Mouse (Mus musculus) limb, embryonic 14.5 days (tissue): ENCODE measurements around the gene Dclk3. TPM values are rescaled to one million over a fixed set of nuclear protein-coding genes. Genes with fewer than 3 reads are reported as not detected.

Experiments
- ATAC-seq: fragments of 200-750 bp; cut with Nextera tagmentation; 2 replicates; pipeline ENCODE4 v1.8.0; 2017; ENCODE audit warnings: low read depth, moderate number of reproducible peaks, moderate TSS enrichment; ENCODE audit not compliant: low FRiP score
- DNase-seq: peaks from one replicate; pipeline ENCODE4 v3.0.0-alpha.2; 2015; ENCODE audit warnings: low spot score
- H3K27ac ChIP-seq: fragments of 300-500 bp; sonication (generic); replicated peaks from 2 replicates; pipeline ENCODE4 v1.5.1; 2014; ENCODE audit warnings: low read depth, mild to moderate bottlenecking, low read length, moderate library complexity, mixed read lengths
- H3K27me3 ChIP-seq: fragments of 300-500 bp; sonication (generic); 2 replicates; pipeline ENCODE4 v1.6.1; 2014; ENCODE audit warnings: low read length, mixed read lengths; ENCODE audit not compliant: control insufficient read depth, insufficient read depth
- H3K36me3 ChIP-seq: fragments of 300-500 bp; sonication (generic); 2 replicates; pipeline ENCODE4 v1.6.1; 2014; ENCODE audit warnings: mild to moderate bottlenecking, low read length, moderate library complexity, mixed read lengths; ENCODE audit not compliant: control insufficient read depth, insufficient read depth
- H3K4me1 ChIP-seq: fragments of 300-500 bp; sonication (generic); 2 replicates; pipeline ENCODE4 v1.6.1; 2014; ENCODE audit warnings: antibody characterized with exemption, low read length, mixed read lengths; ENCODE audit not compliant: control insufficient read depth, insufficient read depth
- H3K4me2 ChIP-seq: fragments of 300-500 bp; sonication (generic); replicated peaks from 2 replicates; pipeline ENCODE4 v1.6.1; 2014; ENCODE audit warnings: low read depth, mild to moderate bottlenecking, low read length, moderate library complexity; ENCODE audit not compliant: severe bottlenecking
- H3K4me3 ChIP-seq: fragments of 300-500 bp; sonication (generic); replicated peaks from 2 replicates; pipeline ENCODE4 v1.5.1; 2014; ENCODE audit warnings: low read length
- H3K9ac ChIP-seq: fragments of 300-500 bp; sonication (generic); 2 replicates; pipeline ENCODE4 v1.6.1; 2014; ENCODE audit warnings: mild to moderate bottlenecking, low read depth, low read length, moderate library complexity; ENCODE audit not compliant: severe bottlenecking
- H3K9me3 ChIP-seq: fragments of 300-500 bp; sonication (generic); 2 replicates; pipeline ENCODE4 v1.6.1; 2016; ENCODE audit warnings: low read length; ENCODE audit not compliant: control insufficient read depth
- POLR2A ChIP-seq: fragments of 200-500 bp; IDR thresholded peaks from 2 replicates; pipeline ENCODE4 v1.8.0; 2012; ENCODE audit warnings: inconsistent platforms, mild to moderate bottlenecking, moderate library complexity, borderline replicate concordance; ENCODE audit not compliant: insufficient read depth, insufficient read length; ENCODE audit errors: extremely low read depth
- WGBS: fragments of 180-500 bp; shearing (Covaris S2); extraction: QIAGEN DNeasy Blood & Tissue Kit; methylation state at CpG from one replicate; pipeline ENCODE4 v1.1.7; 2014; 5-methylcytosine and 5-hydroxymethylcytosine counted together
- polyA plus RNA-seq, 2 experiments: library from polyadenylated mRNA; depleted of rRNA in 1 of 2; stranded (reverse) in 1 of 2; unstranded in 1 of 2; fragments of >200 nt; fragmentation: Nextera tagmentation in 1 of 2; extraction: Ambion mirVana in 1 of 2; gene quantifications; 2 replicates each; pipeline versions ENCODE4 v1.2.1 to v1.2.3; 2012 to 2014

The Dclk3 gene
- polyA plus RNA-seq, 2 experiments, result 0.41 to 0.74 TPM

- Histone ChIP-seq H3K4me1 (no peaks in the 10 kb centered on the region), H3K9ac (no peak overlapping the region), H3K4me3 (no peak overlapping the region), H3K36me3 (no peaks in the 10 kb centered on the region), H3K9me3 (no peaks in the 10 kb centered on the region), H3K4me2 (no peak overlapping the region), H3K27ac (no peak overlapping the region), H3K27me3 (no peaks in the 10 kb centered on the region)
- DNase-seq (peak; percentile 21), ATAC-seq (no peak)
- no peak for TF ChIP-seq POLR2A
- 52% methylated on average over 6 of the region's 6 CpGs for WGBS
Measured at GRCm38 (mm10) chr9:111408012-111408411, 30.9 kb upstream of the Dclk3 start.

DNA sequence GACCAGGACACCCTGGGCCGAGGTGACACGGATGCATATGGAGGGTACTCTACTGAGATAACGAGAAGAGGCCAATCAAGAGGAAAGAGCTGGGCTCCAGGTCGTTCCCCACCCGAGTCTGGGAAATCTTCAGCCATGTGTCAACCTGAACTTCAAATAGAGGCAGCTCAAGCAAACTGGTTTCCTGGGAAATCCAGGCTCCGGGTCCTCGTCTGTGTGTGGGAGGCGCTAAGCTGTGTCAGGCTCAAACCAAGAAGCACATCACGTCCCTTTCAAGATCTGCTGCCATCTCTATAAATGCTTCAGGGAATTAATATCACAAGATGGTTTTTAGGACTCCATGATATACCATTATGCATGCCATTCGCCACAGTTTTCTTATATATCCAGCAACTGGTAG, 30.5 kb upstream of the Dclk3 start:
- H3K36me3 ChIP-seq, result no peaks in the 10 kb centered on the region
- H3K4me1 ChIP-seq, result no peaks in the 10 kb centered on the region
- WGBS, result 66% methylated on average over 10 of the region's 10 CpGs
- H3K27me3 ChIP-seq, result no peaks in the 10 kb centered on the region
- no peak for DNase-seq
- H3K4me2 ChIP-seq, result no peak overlapping the region
- H3K27ac ChIP-seq, result no peak overlapping the region
- no peak overlapping the region for H3K4me3 ChIP-seq
- TF ChIP-seq POLR2A, result no peak
- ATAC-seq, result no peak
- no peaks in the 10 kb centered on the region for H3K9me3 ChIP-seq
- no peak overlapping the region for H3K9ac ChIP-seq

- peak; percentile 19; the same call in 1 of the 2 replicates for ATAC-seq
- H3K27me3 ChIP-seq, result no peaks in the 10 kb centered on the region
- no peak overlapping the region for H3K27ac ChIP-seq
- no peak overlapping the region for H3K4me3 ChIP-seq
- no peaks in the 10 kb centered on the region for H3K36me3 ChIP-seq
- TF ChIP-seq POLR2A, result no peak
- WGBS, result 61% methylated on average over 16 of the region's 16 CpGs
- no peak overlapping the region for H3K9ac ChIP-seq
- no peaks in the 10 kb centered on the region for H3K9me3 ChIP-seq
- H3K4me1 ChIP-seq, result no peaks in the 10 kb centered on the region
- no peak overlapping the region for H3K4me2 ChIP-seq
- no peak for DNase-seq
Measured at GRCm38 (mm10) chr9:111412471-111413160, 26.3 kb upstream of the Dclk3 start.

DNA sequence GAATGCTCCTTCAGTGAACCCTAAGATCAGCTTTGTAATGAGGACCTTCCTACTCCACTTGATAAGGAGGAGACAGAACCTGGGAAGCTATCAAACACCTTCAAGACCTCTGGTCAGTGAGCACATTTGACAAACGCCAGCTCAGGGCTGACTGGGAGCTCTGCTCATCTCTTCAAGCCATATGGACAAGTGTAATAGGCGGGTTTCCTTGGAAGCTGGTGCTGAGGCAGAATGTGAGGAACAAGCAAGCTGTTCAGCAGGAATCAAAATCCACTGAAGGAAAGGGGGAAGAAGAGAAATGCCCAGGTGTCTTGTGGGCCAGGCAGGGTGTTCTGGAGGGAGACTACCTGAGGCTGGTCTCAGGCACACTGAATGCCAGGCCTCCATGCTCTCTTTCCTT, 17.0 kb upstream of the Dclk3 start:
- no peaks in the 10 kb centered on the region for H3K36me3 ChIP-seq
- H3K9me3 ChIP-seq, result no peaks in the 10 kb centered on the region
- ATAC-seq (no peak), DNase-seq (no peak)
- no peak overlapping the region for H3K27ac ChIP-seq
- no peak overlapping the region for H3K4me2 ChIP-seq
- no peak for TF ChIP-seq POLR2A
- H3K9ac ChIP-seq, result no peak overlapping the region
- H3K4me3 ChIP-seq, result no peak overlapping the region
- no peaks in the 10 kb centered on the region for H3K27me3 ChIP-seq
- no peaks in the 10 kb centered on the region for H3K4me1 ChIP-seq
- 72% methylated on average over 2 of the region's 2 CpGs for WGBS

GRCm38 (mm10) chr9:111422567-111422966, 16.3 kb upstream of the Dclk3 start:
- DNase-seq, result no peak

More at GRCm38 (mm10) chr9:111422567-111422966, 16.3 kb upstream of the Dclk3 start:
- TF ChIP-seq POLR2A, result no peak
- Histone ChIP-seq H3K36me3 (no peaks in the 10 kb centered on the region), H3K4me2 (no peak overlapping the region), H3K9ac (no peak overlapping the region), H3K27me3 (no peaks in the 10 kb centered on the region), H3K27ac (no peak overlapping the region), H3K4me1 (no peaks in the 10 kb centered on the region), H3K9me3 (no peaks in the 10 kb centered on the region), H3K4me3 (no peak overlapping the region)
- 56% methylated on average over 5 of the region's 5 CpGs for WGBS
- ATAC-seq, result no peak
